Mouse (Mus musculus) left cerebral cortex, postnatal 25 days (tissue): Measurements from ENCODE around the gene Epsti1. TPM values are rescaled to one million over a fixed set of nuclear protein-coding genes. Genes with fewer than 3 reads are reported as not detected.
A peak's percentile ranks its signal among the peaks of the same experiment; 100 is the strongest.

ENCODE experiments used
- DNase-seq, 2 experiments: peaks; one replicate each; pipeline ENCODE4 v3.0.0; 2022; ENCODE audit warnings: low spot score in 2 of 2, mixed read lengths in 1 of 2
- intact Hi-C: fragments of 180-260 bp; cut with DNase I; formaldehyde crosslinking; loops from one replicate; pipeline ENCODE4 v1.15.1; 2025
- total RNA-seq, 2 experiments: library from RNA; stranded (reverse); gene quantifications; 2 replicates each; pipeline ENCODE4 v1.2.3; 2021

The Epsti1 gene
- total RNA-seq, 2 experiments from 2014 or later: 0.30 to 0.62 TPM

GRCm38 (mm10) chr14:77915776-77916175 lies 11.7 kb downstream of the Epsti1 start:
- DNase-seq: no peak
- intact Hi-C loops: no loop called here

- intact Hi-C loops: no loop called here
- no peak for DNase-seq
These were observed 17.6 kb downstream of the Epsti1 start for GRCm38 (mm10) chr14:77921641-77922040.

GRCm38 (mm10) chr14:77923076-77923865 lies 19.2 kb downstream of the Epsti1 start:
- intact Hi-C loops: no loop called here
- no peak for DNase-seq

- DNase-seq: no peak
- intact Hi-C loops: loop anchor here (5.0 kb wide), 1 partner anchor 873 kb away; no protein-coding TSS in a partner anchor
These were observed 21.4 kb downstream of the Epsti1 start for GRCm38 (mm10) chr14:77925414-77925813.

GRCm38 (mm10) chr14:77926718-77927117 lies 22.7 kb downstream of the Epsti1 start:
- intact Hi-C loops: loop anchor here (5.0 kb wide), 1 partner anchor 874 kb away; no protein-coding TSS in a partner anchor
- peak; percentile 12 to 51 for DNase-seq

DNA sequence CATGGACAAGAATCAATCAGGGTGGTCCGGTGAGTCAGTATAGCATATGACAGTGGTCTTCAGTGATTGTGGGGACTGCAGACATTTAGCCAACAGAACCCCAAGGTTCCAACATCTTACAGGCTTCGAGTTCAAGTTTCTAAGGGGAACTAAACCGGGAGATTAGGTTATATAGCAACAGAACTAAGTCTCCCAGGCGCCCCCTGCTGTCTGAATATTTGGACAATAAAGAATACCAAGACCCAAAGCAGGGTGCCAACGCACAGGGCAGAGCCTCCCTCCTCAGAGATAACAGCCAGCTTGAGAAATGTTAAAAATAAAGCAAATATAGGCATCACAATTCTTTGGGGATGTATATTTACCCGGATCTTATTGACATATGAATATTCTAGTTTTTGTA lies 24.0 kb downstream of the Epsti1 start:
- peak; percentile 72 to 78 for DNase-seq

DNA sequence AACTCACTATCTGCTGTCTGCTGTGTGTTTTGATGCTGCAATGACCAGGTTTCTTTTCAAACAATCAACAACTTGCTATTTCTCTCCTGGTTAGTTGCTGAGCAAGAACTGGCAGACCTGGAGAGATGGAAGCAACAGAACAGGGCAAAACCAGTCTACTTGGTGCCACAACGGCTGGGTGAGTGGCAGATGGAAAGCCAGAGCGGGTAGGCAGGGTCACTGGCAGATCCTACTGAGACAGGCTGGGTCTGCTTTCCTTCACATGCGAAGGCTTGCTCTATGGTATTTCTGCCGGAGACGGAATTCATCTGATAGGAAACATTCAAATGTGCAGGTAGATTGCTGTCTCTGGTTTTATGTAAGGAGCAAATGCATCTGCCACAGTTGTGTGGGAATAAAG lies 24.6 kb downstream of the Epsti1 start:
- intact Hi-C loops: loop anchor here (1.0 to 5.0 kb wide), 2 partner anchors 787 to 876 kb away; no protein-coding TSS in a partner anchor
- no peak for DNase-seq

More for the DNA sequence above, 24.0 kb downstream of the Epsti1 start:
- intact Hi-C loops: loop anchor here (1.0 to 5.0 kb wide), 2 partner anchors 787 to 876 kb away; no protein-coding TSS in a partner anchor

GRCm38 (mm10) chr14:77929139-77929678 lies 25.2 kb downstream of the Epsti1 start:
- intact Hi-C loops: loop anchor here (5.0 kb wide), 1 partner anchor 877 kb away; no protein-coding TSS in a partner anchor
- DNase-seq: no peak

DNA sequence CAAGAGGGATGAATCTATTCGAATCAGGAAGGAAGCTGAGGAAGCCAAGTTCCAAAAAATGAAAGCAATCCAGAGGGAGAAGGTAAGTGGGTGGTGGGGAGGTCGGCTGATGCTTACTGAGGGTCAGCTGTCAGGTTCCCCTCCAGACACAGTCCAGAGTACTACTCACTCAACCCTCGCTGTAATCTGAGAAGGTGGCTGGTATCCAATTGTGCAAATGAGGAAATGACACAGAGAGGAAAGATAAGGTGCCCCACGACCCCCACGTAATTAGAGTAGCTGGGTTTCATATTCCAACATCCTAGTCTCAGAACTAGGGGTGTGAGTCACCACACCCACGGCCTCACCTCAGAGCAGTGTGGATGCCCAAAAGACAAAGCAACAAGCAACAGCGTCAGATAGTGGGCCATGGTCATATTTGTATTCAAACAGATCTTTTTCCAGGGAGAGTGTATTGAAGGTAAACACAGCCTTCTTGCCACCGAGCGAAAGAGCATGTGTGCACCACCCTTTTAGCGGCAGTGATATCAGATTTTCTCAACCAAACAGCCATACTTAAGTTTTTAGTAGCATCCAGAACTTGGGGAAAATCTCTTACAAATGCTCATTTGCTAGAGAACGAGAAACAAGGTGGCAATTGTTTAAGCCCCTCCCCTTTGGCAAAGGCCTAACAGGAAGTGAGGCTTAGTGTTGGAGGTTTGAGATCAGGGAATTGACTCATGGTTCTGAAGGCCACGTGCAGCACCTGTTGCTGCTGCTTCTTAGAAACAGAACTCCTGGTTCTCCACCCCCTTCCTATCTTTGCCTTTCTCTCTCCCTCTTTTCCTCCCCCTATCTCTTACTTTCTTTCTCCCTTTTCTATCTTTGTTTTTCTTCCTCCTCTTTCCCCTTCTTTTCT lies 28.4 kb downstream of the Epsti1 start:
- intact Hi-C loops: no loop called here
- DNase-seq: no peak

DNA sequence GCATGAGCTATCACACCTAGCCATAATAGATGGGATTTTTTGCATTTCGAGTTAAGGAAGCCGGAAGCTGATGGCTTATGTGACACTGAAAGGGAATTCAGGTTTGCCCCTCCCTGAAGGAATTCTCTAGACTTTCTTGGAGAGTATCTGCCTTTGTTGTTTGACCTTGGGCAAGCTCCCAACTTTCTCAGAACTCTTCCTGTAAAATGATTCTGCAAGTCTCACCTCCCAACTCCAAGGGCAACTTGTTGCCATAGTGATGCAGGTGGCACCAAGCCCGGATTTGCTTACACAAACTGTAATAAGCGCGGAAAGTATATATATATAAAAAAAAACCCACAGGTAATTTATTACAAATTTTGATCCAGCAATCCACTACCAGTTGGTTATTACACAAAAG lies 29.2 kb downstream of the Epsti1 start:
- intact Hi-C loops: no loop called here
- DNase-seq: no peak

DNA sequence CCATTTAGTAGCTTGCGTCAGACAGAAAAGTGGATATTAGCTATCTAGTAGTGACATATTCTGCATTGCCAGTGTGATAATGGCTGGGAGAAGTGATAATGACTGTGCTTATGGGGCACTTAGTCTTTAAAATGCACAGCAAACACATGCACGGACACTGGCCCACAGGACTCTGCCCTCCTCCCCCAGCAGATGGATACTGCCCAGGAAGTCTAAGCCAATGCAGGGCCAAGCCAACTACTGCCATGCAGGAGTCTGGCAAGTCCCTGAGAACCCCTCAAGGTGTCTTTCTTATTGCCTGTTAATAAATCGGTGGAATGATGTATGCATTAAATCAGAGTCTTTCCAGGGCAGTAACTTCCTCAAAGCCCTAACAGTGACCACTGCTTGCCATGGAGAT lies 30.4 kb downstream of the Epsti1 start:
- intact Hi-C loops: no loop called here
- DNase-seq: no peak

DNA sequence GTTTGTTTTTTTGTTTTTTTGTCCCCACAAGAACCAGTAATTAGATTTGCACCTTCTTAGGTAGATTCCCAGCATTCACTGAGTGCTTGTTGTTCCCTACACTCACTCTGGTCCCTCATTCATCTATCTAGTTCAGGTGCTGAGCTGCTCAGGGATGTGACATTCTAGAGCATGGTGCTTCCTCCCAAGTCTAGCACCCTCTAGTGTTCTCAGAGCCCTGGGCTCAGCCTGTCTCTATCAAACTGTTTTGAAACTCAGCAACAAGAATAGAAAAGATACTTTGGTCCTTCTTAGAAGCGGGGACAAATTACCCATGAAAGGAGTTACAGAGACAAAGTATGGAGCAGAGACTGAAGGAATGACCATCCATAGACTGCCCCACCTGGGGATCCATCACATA lies 37.1 kb downstream of the Epsti1 start:
- intact Hi-C loops: no loop called here
- DNase-seq: no peak

GRCm38 (mm10) chr14:77942235-77942634 lies 38.2 kb downstream of the Epsti1 start:
- intact Hi-C loops: no loop called here
- DNase-seq: no peak

GRCm38 (mm10) chr14:77942793-77943558 lies 38.9 kb downstream of the Epsti1 start:
- peak; percentile 14 for DNase-seq
- intact Hi-C loops: no loop called here

DNA sequence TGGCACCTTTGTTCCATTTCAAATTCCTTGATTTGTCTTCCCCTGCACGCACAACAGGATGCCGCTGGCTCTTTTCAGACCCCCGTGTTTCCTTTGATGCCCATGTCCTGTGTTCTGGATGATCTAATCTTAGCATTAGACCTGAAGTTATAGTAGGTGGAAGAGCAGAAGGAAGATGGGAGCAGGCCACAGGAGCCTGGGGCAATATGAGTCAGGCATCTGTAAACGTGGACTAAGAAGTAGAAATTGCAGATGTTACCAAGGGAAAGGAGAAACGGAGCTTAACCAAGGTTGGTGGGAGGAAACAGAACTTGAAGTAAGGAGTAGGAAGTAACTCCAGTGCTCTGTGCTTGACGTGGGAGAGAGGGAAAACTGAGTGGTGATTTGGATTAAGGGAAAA lies 57.7 kb downstream of the Epsti1 start:
- no peak for DNase-seq
- intact Hi-C loops: no loop called here

DNA sequence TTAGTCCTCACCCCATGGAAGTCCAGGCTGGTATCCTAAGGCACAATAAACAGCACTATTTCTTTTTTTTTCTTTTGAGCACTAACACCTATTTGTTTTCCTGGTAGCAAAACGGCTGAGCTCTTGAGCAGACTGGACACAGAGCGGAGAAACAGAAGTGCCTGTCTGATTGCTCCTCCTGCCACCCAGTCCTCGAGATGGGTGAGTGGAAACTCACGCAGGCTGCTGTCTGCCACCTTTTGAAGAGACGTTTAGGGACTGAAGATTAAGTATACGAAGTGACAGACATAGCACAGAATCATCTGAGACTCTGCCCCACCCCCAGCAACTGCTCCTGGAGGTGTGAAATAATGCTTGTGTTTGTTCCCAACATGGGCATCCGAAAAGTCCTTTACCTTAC lies 59.5 kb downstream of the Epsti1 start:
- intact Hi-C loops: no loop called here
- no peak for DNase-seq

- intact Hi-C loops: no loop called here
- no peak for DNase-seq
These were observed 67.3 kb downstream of the Epsti1 start for GRCm38 (mm10) chr14:77971355-77971754.

GRCm38 (mm10) chr14:77974221-77974620 lies 70.2 kb downstream of the Epsti1 start:
- DNase-seq: peak; percentile 13 to 50
- intact Hi-C loops: no loop called here

- DNase-seq: no peak
- intact Hi-C loops: no loop called here
These were observed 71.7 kb downstream of the Epsti1 start for GRCm38 (mm10) chr14:77975702-77976101.
